Mouse (Mus musculus): ENCODE data around the gene 2210407C18Rik.

Gene 2210407C18Rik

DNA sequence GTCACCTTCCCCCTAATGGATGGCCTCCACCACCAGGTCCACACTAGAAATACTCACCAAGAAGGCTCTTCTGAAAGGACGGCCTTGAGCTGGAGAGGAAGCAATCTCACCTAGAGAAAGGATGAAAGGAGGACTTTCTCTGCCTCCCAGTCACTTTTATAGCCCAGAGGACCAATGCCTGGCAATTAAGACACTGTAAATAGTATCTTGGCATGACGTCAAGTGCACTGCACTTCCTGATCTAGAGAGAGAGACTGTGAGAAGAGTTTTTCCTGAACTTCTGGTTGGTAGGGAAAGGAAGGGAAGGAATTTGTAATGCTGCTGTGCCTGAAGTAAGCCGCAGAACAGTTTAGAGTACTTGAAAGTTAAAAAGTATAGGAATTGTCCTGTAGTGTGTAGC, 2.5 kb downstream of the 2210407C18Rik start:
- Histone ChIP-seq H3K36me3 (ENCODE audit: control insufficient read depth, insufficient read depth, low read length, poor library complexity, severe bottlenecking) (no peaks in the 10 kb centered on the region), H3K27me3 (ENCODE audit: control insufficient read depth, insufficient read depth, low read length, poor library complexity, severe bottlenecking) (no peaks in the 10 kb centered on the region)
- DNase-seq (ENCODE audit: low read depth, low spot score), result no peak

DNA sequence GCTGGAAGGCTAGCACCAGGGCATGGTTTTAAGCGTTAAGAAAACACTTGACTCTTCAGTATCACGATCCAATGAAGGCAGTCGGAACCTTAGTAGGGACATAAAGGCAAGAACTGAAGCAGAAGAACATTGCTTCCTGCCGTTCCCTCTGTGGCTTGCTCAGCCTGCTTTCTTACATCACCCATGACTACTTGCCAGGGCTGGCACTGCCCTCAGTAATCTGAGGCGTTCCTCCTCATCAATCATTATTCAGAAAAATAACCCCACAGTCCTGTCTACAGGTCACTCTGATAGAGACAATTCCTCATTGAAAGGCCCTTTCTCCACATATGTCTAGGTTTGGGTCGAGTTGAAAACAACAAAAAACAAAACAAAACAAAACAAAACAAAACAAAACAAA, 8.8 kb downstream of the 2210407C18Rik start:
- Histone ChIP-seq H3K36me3 (ENCODE audit: control insufficient read depth, insufficient read depth, low read length, poor library complexity, severe bottlenecking) (no peaks in the 10 kb centered on the region), H3K27me3 (ENCODE audit: control insufficient read depth, insufficient read depth, low read length, poor library complexity, severe bottlenecking) (no peaks in the 10 kb centered on the region)
- no peak for DNase-seq (ENCODE audit: low read depth, low spot score)

GRCm38 (mm10) chr11:58606177-58606919, 9.5 kb downstream of the 2210407C18Rik start:
- no peak for DNase-seq (ENCODE audit: low read depth, low spot score)
- H3K36me3 ChIP-seq (ENCODE audit: control insufficient read depth, insufficient read depth, low read length, poor library complexity, severe bottlenecking), result no peaks in the 10 kb centered on the region
- H3K27me3 ChIP-seq (ENCODE audit: control insufficient read depth, insufficient read depth, low read length, poor library complexity, severe bottlenecking), result no peaks in the 10 kb centered on the region

DNA sequence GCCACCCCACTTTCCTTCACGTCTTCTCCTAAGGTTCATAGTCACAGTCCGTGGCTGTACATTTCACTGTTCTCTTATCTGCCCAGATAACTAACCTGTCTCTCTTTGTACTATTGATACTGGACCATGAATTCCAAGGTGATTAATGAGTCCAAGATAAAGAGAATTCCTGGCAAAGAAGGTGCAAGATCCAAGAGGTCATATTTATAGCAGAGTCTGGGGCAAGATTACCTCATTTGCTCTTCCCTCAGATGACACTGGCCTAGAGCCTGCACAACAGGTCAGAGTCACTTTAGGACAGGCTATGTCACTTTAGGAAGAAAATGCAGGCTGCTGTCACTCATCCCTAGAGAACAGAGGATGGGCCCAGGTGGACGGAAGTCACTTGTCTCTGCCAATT, 10.6 kb downstream of the 2210407C18Rik start:
- H3K27me3 ChIP-seq (ENCODE audit: control insufficient read depth, insufficient read depth, low read length, poor library complexity, severe bottlenecking), result no peaks in the 10 kb centered on the region
- no peak for DNase-seq (ENCODE audit: low read depth, low spot score)
- H3K36me3 ChIP-seq (ENCODE audit: control insufficient read depth, insufficient read depth, low read length, poor library complexity, severe bottlenecking), result no peaks in the 10 kb centered on the region

- no peak for DNase-seq (ENCODE audit: low read depth, low spot score)
- Histone ChIP-seq H3K36me3 (ENCODE audit: control insufficient read depth, insufficient read depth, low read length, poor library complexity, severe bottlenecking) (no peaks in the 10 kb centered on the region), H3K27me3 (ENCODE audit: control insufficient read depth, insufficient read depth, low read length, poor library complexity, severe bottlenecking) (no peaks in the 10 kb centered on the region)
Measured at GRCm38 (mm10) chr11:58604688-58605087, 11.2 kb downstream of the 2210407C18Rik start.

- no peaks in the 10 kb centered on the region for H3K27me3 ChIP-seq (ENCODE audit: control insufficient read depth, insufficient read depth, low read length, poor library complexity, severe bottlenecking)
- no peak for DNase-seq (ENCODE audit: low read depth, low spot score)
- no peaks in the 10 kb centered on the region for H3K36me3 ChIP-seq (ENCODE audit: control insufficient read depth, insufficient read depth, low read length, poor library complexity, severe bottlenecking)
Measured at GRCm38 (mm10) chr11:58602800-58603560, 12.9 kb downstream of the 2210407C18Rik start.

GRCm38 (mm10) chr11:58602062-58602461, 13.8 kb downstream of the 2210407C18Rik start:
- no peak for DNase-seq (ENCODE audit: low read depth, low spot score)
- H3K27me3 ChIP-seq (ENCODE audit: control insufficient read depth, insufficient read depth, low read length, poor library complexity, severe bottlenecking), result no peaks in the 10 kb centered on the region
- no peaks in the 10 kb centered on the region for H3K36me3 ChIP-seq (ENCODE audit: control insufficient read depth, insufficient read depth, low read length, poor library complexity, severe bottlenecking)

DNA sequence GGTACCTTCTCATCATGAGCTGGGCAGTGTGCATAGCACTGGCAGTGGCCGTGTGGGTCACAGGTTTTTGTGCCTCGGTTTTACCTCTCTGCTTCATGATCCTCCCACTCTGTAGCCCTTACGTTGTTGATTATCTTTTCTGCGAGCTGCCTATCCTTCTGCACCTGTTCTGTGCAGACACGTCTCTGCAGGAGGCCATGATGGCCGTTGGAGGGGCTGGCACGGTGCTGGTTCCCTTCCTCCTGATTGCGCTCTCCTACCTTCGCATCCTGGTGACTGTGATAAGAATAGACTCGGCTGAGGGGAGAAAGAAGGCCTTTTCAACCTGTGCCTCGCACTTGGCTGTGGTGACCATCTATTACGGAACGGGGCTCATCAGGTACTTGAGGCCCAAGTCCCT, 18.0 kb downstream of the 2210407C18Rik start:
- H3K27me3 ChIP-seq (ENCODE audit: control insufficient read depth, insufficient read depth, low read length, poor library complexity, severe bottlenecking), result no peaks in the 10 kb centered on the region
- no peaks in the 10 kb centered on the region for H3K36me3 ChIP-seq (ENCODE audit: control insufficient read depth, insufficient read depth, low read length, poor library complexity, severe bottlenecking)
- no peak for DNase-seq (ENCODE audit: low read depth, low spot score)

- Histone ChIP-seq H3K36me3 (ENCODE audit: control insufficient read depth, insufficient read depth, low read length, poor library complexity, severe bottlenecking) (no peaks in the 10 kb centered on the region), H3K27me3 (ENCODE audit: control insufficient read depth, insufficient read depth, low read length, poor library complexity, severe bottlenecking) (no peaks in the 10 kb centered on the region)
- DNase-seq (ENCODE audit: low read depth, low spot score), result no peak
Measured at GRCm38 (mm10) chr11:58594814-58595213, 21.1 kb downstream of the 2210407C18Rik start, which contains the start of gene Olfr324. Gene Olfr324 (plus strand): TSS chr11:58595114.

- Histone ChIP-seq H3K27me3 (ENCODE audit: control insufficient read depth, insufficient read depth, low read length, poor library complexity, severe bottlenecking) (no peaks in the 10 kb centered on the region), H3K36me3 (ENCODE audit: control insufficient read depth, insufficient read depth, low read length, poor library complexity, severe bottlenecking) (no peaks in the 10 kb centered on the region)
- DNase-seq (ENCODE audit: low read depth, low spot score), result no peak
Measured at GRCm38 (mm10) chr11:58588620-58589250, 27.1 kb downstream of the 2210407C18Rik start.

DNA sequence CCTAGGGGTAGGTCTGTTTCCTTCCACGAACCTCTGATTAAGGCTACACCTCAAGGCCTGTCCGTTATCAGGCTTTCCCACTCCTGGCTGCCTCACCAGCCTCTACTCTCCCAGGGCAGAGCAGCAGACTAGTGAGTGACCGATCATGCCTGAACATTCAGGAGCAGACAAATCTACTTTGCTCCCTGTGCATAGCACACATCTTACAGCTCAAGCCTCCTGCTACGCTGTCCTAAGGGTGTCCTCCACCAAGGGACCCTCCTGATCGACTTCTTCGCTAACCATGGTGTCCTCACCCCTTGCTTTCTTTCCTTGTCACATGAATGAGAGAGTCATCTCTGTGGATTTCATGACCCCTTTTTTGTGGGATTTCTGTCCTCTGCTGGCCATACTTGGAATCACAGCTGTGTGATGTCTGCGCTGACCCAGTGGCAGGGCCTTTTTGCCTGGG, 28.0 kb downstream of the 2210407C18Rik start:
- DNase-seq (ENCODE audit: low read depth, low spot score), result peak; percentile 11
- Histone ChIP-seq H3K36me3 (ENCODE audit: control insufficient read depth, insufficient read depth, low read length, poor library complexity, severe bottlenecking) (no peaks in the 10 kb centered on the region), H3K27me3 (ENCODE audit: control insufficient read depth, insufficient read depth, low read length, poor library complexity, severe bottlenecking) (no peaks in the 10 kb centered on the region)

DNA sequence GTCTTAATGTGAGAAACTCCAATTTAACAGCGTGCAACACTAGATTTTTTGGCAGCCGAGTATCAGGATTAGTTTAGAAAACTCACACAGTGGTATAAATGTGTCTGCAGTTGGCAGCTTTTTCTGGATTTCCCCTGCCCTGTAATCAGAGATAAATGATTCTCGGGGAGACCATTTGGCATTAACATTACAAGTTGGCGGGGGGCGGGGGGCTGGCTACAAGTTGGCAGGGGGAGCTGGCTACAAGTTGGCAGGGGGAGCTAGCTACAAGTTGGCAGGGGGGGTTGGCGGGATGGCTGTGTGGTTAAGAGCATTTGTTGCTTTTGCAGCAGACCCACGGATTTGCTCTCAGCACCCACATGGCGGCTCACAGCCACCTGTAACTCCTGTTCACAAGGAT, 37.2 kb downstream of the 2210407C18Rik start:
- no peak for DNase-seq (ENCODE audit: low read depth, low spot score)
- no peaks in the 10 kb centered on the region for H3K36me3 ChIP-seq (ENCODE audit: control insufficient read depth, insufficient read depth, low read length, poor library complexity, severe bottlenecking)

GRCm38 (mm10) chr11:58577430-58577829, 38.4 kb downstream of the 2210407C18Rik start, which contains the start of gene Olfr325:
Gene Olfr325 (plus strand): TSS chr11:58577730.
- no peaks in the 10 kb centered on the region for H3K36me3 ChIP-seq (ENCODE audit: control insufficient read depth, insufficient read depth, low read length, poor library complexity, severe bottlenecking)
- DNase-seq (ENCODE audit: low read depth, low spot score), result no peak
- H3K27me3 ChIP-seq (ENCODE audit: control insufficient read depth, insufficient read depth, low read length, poor library complexity, severe bottlenecking), result no peaks in the 10 kb centered on the region

More for the DNA sequence above, 37.2 kb downstream of the 2210407C18Rik start:
- no peaks in the 10 kb centered on the region for H3K27me3 ChIP-seq (ENCODE audit: control insufficient read depth, insufficient read depth, low read length, poor library complexity, severe bottlenecking)

DNA sequence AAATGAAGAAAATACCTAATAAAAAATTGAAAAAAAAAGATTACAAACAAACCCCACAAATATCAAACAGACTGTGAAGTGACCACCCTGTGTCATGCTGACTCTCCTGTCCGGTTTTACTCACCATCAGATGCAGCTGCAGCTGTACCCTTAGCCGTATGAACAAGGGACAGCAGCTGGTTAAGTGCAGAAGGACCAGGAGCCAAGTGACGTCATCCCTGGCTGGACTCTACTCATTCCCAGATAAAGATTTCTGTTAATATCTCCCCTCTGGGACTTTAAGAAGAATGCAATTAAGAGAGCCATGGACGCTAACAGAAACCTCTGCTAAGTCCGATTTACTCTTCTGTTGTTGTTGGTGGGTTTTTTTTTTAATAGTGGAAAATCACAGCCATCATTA, 45.5 kb downstream of the 2210407C18Rik start, which contains the start of gene Olfr224:
TSS of gene Olfr224 (minus strand) at position 149 of the 400 bp plus-strand sequence.
- Histone ChIP-seq H3K27me3 (ENCODE audit: control insufficient read depth, insufficient read depth, low read length, poor library complexity, severe bottlenecking) (no peaks in the 10 kb centered on the region), H3K36me3 (ENCODE audit: control insufficient read depth, insufficient read depth, low read length, poor library complexity, severe bottlenecking) (no peaks in the 10 kb centered on the region)
- no peak for DNase-seq (ENCODE audit: low read depth, low spot score)
